Mouse (Mus musculus) megakaryocyte, adult 5-6 weeks (primary cell): ENCODE measurements around the gene Rundc1. TPM values are rescaled to one million over a fixed set of nuclear protein-coding genes. Genes with fewer than 3 reads are reported as not detected.
"Not testable (repeated sequence)": the region's sequence is repeated elsewhere in the genome, so short reads cannot be mapped to it uniquely, and the experiment has no call there.

Experiments
- ATAC-seq: 2 replicates; pipeline ENCODE4 v1.8.0; 2016; ENCODE audit warnings: mild to moderate bottlenecking, inconsistent platforms; ENCODE audit not compliant: poor library complexity, severe bottlenecking
- total RNA-seq, 2 experiments: library from RNA; stranded (forward) in 1 of 2; stranded (reverse) in 1 of 2; fragments of 153-499, 151-499 nt in 1 of 2; fragments of 221-1000, 200-1000 nt in 1 of 2; gene quantifications; 2 replicates each; pipeline versions ENCODE4 v1.2.3 to v1.2.4; 2015 to 2017

Rundc1 gene
- total RNA-seq, 2 experiments from 2014 or later, result 2.4 to 3.1 TPM

DNA sequence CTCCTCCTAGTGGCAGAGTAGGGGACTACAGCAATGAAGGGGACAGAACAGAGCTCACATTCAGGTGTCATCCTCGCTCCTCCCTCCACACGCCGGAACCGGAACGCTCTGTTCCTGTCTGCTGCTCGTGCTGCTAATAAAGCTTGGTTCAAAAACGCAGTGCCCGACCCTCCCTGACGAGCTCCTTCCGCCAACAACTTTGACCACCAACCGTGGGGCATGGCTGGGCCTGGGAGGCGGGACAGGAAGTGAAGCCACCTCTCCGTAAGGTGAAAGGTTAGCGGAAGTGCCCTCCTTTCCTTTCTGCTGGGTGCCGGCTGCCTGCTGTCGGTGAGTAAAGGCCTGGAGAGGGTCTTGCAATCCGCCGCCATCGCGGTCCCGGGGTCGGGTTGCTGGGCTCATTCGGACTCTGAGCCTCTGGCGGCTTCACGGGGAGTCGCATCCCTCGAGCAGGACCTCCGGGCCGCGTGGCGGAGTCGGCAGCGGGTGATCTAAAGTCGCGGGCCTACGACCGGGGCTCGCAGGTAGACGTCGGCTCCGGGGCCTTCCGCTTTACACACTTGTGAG lies 17.3 kb downstream of the Rundc1 start, which contains the start of gene Rpl27:
Rpl27 (plus strand) TSS at position 172 of the 567 bp plus-strand sequence.
- ATAC-seq, result peak; percentile 99

DNA sequence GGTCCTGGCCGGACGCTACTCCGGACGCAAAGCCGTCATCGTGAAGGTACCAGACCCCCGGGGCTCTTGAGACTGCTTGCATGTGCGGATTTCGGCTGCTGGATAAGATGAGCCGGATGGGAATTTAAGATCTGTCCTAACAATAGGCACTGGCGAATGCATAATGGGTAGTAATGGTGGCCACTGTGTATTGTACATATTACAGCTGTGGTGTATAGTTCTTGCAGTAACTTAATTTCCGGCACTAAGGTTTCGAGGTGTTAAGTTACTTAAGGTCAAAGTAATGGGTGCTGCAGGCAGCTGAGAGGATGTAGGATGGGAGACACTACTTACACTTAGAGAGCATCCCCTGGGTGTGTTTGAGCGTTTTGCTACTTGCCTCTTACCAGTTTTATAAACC lies 17.9 kb downstream of the Rundc1 start:
- no peak for ATAC-seq

DNA sequence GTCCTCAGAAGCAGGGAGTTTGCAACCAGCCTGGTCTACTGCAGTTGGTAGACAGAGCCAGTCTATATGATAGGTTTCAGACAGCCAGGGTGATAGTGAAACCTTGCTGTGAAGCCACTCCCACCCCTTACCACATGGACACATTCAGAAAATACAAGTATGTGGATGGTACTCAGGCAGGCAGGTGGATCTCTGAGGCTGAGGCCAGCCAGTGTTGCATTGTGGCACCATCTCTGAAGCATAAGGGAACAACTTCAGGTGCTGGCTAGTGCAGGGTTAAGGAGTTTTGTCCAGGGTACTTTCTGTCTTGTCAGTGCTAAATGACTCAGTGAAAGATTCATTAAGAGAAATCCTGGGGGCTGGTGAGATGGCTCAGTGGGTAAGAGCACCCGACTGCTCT lies 21.4 kb downstream of the Rundc1 start:
- ATAC-seq, result no peak

DNA sequence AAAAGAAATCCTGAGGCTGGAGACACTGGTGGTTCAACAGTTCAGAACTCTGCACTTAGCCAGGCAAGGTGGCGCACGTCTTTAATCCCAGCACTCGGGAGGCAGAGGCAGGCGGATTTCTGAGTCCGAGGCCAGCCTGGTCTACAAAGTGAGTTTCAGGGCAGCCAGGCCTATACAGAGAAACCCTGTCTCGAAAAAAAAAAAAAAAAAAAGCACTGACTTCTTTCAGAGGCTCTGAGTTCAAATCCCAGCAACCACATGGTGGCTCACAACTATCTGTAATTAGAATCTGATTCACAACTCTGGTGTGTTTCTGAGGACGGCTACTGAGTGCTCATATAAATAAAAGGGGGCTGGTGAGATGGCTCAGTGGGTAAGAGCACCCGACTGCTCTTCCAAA lies 22.0 kb downstream of the Rundc1 start:
- not testable (repeated sequence) for ATAC-seq

DNA sequence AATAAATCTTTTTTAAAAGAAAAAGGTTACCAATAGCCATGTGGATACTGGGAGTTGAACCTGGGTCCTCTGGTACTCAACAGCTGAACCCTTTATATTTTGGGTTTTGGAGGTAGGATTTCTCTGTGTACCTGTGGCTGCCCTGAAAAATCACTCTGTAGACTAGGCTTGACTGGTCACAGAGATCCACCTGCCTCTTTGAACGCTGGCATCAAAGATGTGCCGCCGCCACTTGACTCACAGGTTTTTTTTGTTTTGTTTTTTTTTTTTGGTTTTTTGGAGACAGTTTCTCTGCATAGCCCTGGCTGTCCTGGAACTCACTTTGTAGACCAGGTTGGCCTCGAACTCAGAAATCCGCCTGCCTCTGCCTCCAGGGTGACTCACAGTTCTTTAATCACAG lies 22.9 kb downstream of the Rundc1 start:
- ATAC-seq, result no peak

DNA sequence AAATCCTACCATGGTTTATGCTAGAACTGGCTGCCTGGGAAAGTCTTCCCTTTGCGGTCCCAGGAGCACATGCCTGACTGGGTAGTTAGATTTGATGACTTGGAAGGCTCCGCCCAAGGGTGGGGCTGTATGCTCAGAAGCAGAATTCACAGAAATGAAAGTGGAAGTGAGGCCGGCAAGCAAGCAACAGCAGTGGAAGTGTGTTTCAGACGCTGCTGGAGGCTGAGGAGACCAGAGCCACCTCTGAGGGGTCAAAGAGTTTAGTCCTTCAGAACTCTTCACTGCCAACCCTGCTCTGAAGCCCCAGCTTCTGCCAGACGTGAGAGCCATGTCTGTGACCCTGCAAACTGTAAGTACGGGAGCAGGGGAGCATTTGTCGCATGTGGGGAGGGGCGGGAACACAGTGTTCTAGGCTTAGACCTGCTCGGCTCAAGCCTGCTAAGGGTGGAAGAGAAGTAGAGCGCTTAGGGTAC lies 23.4 kb downstream of the Rundc1 start, which contains the start of gene Ifi35:
Ifi35 (plus strand) TSS at position 134 of the 473 bp plus-strand sequence.
- peak; percentile 97 for ATAC-seq

DNA sequence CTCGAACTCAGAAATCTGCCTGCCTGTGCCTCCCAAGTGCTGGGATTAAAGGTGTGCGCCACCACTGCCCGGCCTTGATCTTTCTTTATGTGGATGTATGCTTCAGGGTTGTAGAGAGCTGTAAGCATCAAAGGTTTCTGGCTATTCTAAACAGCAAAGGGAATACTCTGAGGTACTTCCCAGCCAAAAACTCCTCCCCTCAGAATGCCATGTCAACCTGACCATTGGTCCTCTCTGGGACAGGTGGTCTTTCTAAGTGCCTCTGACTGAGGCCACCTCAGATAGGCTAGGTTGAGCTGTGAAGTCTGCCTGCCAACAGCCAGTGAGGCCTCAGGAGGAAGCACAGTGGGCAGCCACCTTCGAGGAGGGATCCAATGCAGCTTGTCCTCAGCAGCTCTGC lies 24.0 kb downstream of the Rundc1 start:
- peak; percentile 19; the same call in 1 of the 2 replicates for ATAC-seq

DNA sequence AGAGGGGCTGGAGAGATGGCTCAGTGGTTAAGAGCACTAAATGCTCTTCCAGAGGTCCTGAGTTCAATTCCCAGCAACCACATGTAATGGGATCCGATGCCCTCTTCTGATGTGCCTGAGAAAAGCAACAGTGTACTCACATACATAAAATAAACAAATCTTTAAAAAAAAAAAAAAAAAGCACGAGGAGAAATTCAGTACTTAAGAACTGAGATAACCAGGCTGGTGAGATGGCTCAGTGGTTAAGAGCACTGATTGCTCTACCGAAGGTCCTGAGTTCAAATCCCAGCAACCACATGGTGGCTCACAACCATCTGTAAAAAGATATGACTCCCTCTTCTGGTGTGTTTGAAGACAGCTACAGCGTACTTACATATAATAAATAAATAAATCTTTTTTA lies 24.7 kb downstream of the Rundc1 start:
- ATAC-seq, result not testable (repeated sequence)

DNA sequence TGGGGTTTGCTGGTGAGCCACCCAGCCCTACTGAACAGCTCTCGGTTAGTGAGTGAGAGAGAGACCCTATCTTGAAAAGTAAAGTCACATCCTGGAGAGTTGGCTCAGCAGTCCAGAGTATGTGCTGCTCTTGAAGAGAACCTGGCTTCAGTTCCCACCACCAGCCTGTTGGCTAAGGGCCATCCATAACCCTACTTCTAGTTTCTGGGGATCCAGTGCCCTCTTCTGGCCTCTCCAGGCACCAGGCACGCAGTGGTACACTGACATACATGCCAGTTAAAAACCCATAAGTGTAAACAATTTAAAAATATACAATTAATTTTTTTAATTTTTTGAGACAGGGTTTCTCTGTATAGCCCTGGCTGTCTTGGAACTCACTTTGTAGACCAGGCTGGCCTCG lies 25.5 kb downstream of the Rundc1 start:
- ATAC-seq, result peak; percentile 34

DNA sequence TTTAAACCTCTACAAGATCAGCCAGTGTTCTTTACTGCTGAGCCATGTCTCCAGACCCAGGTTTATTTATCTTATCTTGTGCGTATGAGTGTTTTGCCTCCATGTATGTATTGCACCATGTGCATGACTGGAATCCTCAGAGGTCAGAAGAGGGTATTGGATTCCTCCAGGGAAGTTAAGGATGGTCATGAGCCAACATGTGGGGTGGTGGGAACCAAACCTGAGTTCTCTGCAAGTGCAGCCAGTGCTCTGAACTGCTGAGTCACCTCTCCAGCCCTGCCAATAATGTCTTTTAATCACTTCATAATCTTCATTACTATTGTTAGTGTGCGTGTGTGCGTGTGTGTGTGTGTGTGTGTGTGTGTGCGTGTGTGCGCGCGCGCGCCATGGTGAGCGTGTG lies 26.7 kb downstream of the Rundc1 start:
- ATAC-seq, result no peak

DNA sequence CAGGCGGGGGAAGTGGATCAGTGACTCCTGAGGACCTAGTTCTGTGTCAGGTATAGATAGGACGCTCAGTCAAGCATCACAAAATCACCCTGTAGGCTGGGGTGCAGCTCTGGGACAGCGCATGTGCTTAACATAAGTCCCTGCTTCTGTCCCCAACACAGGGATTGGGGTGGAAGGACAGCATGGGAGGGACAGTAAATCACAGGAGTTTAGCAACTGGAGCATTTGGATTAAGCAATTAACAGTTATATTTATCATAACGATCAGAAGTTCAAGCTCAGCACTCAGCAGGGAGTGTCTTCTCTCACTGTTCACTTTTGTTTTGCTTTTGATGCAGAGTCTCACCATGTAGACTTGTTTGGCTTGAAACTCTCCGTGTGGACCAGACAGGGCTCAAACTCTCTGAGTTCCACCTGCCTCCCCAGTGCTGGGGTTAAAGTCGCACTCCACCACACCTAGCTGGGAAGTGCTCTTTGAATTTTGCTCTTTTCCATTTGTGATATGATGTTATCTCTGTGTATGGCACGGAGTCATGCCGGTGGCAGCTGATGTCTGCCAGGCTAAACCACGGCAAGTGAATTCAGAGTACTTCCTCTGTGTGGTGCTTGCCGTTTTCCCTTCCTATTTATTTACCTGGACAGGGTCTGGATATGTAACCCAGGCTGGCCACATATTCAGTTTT lies 27.3 kb downstream of the Rundc1 start:
- ATAC-seq, result no peak

DNA sequence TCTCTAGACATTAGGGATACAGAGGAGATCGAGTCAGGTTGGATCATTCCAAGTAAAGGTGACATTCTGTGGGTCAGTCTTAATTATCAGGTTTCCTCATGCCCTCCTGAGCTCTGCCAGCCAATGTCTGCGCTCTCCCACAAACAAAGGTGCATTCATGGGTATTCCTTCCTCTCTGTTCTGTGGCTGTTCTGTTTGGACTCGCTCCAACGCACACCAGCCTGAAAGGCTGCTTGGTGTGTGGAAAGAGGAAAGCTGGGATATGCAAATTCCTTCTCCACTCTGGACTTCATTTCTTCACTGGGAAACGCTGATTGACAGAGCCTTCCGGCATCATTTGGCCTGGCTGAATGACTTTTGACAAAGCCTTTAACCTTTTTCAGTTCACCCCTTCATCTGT lies 29.8 kb downstream of the Rundc1 start:
- ATAC-seq, result no peak

DNA sequence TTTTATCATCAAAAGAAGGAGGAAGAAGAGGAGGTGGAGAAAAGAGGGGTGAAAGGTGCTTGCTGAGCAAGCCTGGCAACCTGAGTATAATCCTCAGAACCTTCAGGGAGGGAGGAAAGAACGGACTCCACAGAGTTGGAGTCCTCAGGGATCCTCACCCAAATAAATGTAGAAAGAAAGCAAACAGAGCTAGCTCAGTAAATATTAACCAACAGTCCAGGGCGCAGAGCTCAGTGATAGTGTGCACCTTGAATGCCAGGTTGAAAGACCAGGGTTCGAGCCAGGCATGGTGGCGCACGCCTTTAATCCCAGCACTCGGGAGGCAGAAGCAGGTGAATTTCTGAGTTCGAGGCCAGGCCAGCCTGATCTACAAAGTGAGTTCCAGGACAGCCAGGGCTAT lies 30.7 kb downstream of the Rundc1 start:
- ATAC-seq, result no peak

DNA sequence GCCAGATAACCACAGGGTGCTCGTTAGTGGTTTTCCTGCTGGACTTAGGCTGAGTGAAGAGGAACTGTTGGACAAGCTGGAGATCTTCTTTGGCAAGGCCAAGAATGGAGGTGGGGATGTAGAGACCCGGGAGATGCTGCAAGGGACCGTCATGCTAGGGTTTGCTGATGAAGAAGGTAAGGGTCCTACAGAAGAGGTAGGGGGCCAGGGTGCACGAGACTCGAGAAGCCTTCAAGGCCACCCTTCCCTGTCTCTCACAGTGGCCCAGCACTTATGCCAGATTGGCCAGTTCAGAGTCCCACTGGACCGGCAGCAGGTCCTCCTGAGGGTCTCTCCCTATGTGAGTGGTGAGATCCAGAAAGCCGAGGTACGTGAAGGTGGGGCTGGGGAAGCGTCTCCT lies 32.7 kb downstream of the Rundc1 start:
- no peak for ATAC-seq

DNA sequence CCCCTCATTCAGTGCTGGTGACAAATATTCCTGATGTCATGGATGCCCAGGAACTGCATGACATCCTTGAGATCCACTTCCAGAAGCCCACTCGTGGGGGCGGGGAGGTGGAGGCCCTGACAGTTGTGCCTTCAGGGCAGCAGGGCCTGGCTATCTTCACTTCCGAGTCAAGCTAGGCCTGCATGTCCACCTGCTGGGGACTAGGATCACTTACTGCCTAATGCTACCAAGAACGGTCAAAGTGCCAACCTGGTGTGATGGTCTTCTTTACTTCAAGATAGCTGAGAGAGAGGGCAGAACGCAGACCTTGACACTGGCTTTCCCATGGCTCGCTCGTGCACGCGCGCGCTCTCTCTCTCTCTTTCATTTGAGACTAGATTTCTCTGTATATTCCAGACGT lies 33.3 kb downstream of the Rundc1 start:
- ATAC-seq, result no peak

DNA sequence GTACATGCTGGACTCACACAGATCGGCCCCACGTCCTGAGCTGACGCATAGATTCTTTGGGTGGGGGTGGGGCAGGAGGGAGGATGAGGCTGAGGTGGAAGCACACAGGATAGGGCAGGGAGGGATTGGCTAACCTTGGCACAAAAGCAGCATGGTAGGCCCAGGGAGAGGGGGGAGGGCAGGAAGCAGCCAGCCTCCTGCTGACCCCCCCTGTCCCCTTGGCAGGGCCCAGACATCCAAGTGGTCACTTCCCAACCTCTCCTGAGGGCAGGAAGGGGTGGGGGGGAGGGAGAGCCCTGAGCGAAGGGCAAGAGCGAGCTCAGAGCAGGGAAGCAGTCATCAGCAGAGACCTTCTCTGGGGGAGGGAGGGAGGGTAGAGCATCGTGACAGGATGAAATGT lies 34.8 kb downstream of the Rundc1 start:
- ATAC-seq, result no peak

DNA sequence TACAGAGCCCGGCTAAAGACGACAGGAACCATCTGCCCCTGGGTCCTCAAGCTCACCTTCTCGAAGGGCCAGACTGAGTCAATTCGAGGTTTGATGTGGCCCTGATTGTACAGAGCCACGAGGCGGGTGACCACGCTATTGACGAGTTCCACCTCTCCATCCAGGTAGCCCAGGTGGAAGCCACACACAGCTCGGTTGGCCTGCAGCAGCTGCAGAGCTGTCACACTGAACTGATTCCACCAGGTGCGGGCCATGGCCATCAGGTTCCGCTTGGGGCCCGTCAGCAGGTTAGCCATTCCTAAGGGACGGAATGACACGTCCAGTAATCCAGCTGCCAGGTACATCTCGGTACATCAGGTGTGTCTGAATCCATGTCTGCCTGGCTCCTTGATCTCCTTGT lies 35.4 kb downstream of the Rundc1 start:
- no peak for ATAC-seq

DNA sequence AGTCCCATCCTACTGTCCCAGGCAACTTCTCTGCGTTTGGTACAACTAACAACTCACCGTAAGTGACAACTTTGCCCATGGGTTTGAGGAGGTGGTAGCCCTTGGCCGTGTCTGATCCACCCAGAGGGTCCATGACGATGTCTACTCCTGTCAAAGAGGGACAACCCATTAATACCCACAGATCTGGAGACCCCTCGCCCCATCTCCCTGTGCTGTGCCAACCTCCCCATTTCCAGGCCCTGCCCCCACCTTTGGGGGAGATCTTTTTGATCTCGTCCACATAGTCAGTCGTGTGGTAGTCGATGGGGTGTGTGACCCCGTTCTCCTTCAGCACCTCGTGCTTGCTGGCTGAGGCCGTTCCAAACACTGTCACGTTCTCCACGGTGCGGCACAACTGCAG lies 37.3 kb downstream of the Rundc1 start:
- ATAC-seq, result no peak

DNA sequence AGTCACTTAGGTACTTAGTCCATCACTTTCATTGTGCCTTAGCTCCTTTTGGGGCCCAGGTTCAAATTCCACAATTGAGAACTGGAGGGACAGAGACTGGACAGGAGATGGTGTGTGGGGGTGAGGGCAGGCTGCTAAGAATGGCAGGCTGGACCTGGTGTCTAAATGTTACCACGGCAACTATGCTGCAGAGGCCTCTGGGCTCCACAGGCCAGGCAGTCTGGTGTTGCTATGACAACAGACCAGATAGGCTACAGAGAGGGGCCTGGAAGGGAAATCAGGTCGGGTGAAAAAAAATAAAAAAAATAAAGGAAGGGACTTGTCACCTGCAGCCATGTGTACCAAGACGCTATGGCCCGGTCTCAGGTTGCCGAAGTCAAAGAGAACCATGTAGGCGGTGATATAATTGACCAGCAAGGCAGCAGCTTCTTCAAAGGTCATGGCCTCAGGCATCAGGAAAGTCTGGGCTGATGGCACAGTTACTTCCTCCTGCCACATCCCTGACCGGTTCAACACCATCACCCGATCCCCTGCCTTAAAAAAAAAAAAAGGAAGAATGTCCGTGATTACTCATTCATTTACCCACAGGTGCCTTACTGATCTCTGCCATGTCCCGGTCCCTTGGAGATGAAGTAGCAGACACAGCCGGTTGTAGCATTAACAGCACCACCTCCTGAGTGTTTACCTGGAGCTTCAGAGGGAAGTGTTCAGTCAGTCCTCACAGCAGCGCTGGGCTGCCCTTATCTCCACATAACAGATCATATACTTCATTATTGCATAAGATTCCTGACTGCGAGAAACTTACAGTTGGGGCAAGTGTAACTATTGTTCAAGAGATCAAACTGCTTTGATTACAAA lies 37.9 kb downstream of the Rundc1 start:
- peak; percentile 53 for ATAC-seq

DNA sequence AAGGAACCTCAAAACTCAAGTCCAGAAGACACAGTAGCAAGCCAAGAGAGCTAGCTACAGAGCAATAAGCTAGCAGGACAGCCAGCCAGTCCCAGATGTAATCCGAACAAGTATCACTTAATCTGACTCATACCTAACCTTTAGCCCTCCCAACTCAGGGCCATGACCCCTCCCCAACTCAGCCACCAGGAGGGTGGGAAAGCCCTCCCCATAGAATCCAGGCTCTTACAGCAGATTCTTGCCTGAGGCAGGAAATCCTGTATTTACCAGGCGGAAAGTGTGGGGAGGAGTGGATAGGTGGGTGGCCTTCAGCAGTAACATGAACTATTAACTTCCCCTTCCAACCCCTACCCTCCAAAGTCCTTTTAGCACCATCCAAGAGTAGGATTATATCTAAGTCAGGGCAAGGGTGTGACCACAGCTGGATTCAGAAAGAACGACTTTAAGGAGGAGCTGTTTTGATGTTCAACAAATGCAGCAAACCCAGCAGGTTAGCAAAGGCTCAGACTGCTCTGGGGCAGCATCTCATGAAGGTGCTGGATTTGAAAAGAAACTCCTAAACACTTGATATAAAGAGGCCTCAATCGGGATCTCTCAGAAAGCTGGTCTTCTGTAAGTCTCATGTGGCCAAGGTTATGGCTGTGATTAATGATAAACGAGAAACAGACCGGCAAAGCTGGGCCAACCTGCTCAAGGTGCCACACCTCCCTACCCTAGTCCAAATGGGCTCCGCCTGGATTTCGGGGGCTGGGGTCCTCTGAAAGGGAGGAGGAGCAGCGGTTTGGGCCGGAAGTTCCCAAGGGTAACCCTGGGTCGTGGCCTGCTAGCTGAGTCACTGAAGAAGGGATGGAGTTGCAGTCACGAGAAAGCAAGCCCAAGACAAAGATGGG lies 39.6 kb downstream of the Rundc1 start, which contains the start of gene Rnd2:
Rnd2 (plus strand) TSS at position 789 of the 890 bp plus-strand sequence.
- no peak for ATAC-seq
